Mouse (Mus musculus): ENCODE measurements around the gene Ascl5. TPM values are rescaled to one million over a fixed set of nuclear protein-coding genes. Genes with fewer than 3 reads are reported as not detected.

Gene Ascl5
- polyA plus RNA-seq, 1 experiment = not detected

DNA sequence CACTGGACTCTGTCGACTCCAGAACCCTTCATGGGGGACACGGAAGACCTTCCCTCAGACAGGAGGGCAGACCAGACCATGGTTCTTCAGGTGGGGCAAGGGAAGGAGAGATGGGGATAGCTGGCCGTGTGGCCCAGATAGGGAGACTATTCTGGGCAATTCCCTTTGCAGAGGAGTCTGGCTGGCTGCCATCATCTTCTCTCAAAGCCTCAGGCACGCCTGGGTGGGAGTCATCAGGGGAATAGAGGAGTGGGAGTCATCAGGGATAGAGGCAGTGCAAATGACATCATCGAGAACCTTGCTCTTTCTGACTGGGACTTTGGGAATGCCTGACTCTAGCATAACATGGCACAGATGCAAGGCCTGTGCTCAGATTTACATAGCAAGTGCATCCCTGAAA is 13.4 kb downstream of the Ascl5 start:
- Histone ChIP-seq H3K36me3 (ENCODE audit: control insufficient read depth, insufficient read depth, low read length) (no peaks in the 10 kb centered on the region), H3K4me3 (ENCODE audit: insufficient read depth, low read depth, low read length) (no peak overlapping the region), H3K27ac (ENCODE audit: insufficient read depth, low read depth, low read length) (no peak overlapping the region), H3K4me1 (ENCODE audit: control insufficient read depth, insufficient read depth, low read length) (no peaks in the 10 kb centered on the region), H3K27me3 (replicated peaks; ENCODE audit: control insufficient read depth, insufficient read depth, low read length) (no peaks in the 10 kb centered on the region)
- no peak for DNase-seq
- no peak for TF ChIP-seq CTCF (conservative IDR thresholded peaks at IDR 0.05; ENCODE audit: insufficient read depth, insufficient read length, low read depth, low read length)
- no peak for TF ChIP-seq POLR2A (IDR thresholded peaks at IDR 0.05; ENCODE audit: low read depth, low read length)
- WGBS = 63% methylated on average over 5 of the region's 5 CpGs

DNA sequence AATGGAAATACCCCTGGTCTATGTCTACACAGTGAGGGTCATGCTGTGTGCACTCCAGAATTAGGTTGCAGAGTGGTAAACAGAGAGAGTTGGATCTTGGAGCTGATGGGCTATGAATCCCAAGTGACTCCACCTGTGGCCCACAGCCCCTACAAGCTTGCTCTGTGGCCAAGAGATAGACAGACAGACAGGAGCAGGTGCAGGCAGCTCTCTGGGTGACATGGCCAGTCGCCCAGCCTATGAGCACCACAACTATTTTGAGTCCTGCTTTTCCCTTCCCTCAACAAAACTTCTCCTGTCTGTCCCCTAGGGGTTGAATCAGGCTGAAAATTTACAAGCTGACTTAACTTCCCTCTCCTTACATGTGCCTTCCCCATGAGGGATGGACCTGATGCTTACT is 16.0 kb downstream of the Ascl5 start:
- Histone ChIP-seq H3K4me3 (ENCODE audit: insufficient read depth, low read depth, low read length) (no peak overlapping the region), H3K27ac (ENCODE audit: insufficient read depth, low read depth, low read length) (no peak overlapping the region), H3K4me1 (ENCODE audit: control insufficient read depth, insufficient read depth, low read length) (no peaks in the 10 kb centered on the region), H3K27me3 (replicated peaks; ENCODE audit: control insufficient read depth, insufficient read depth, low read length) (no peaks in the 10 kb centered on the region), H3K36me3 (ENCODE audit: control insufficient read depth, insufficient read depth, low read length) (no peaks in the 10 kb centered on the region)
- TF ChIP-seq CTCF (conservative IDR thresholded peaks at IDR 0.05; ENCODE audit: insufficient read depth, insufficient read length, low read depth, low read length) (no peak), POLR2A (IDR thresholded peaks at IDR 0.05; ENCODE audit: low read depth, low read length) (no peak)
- DNase-seq = no peak
- WGBS = 63% methylated on average over 1 of the region's 1 CpGs

DNA sequence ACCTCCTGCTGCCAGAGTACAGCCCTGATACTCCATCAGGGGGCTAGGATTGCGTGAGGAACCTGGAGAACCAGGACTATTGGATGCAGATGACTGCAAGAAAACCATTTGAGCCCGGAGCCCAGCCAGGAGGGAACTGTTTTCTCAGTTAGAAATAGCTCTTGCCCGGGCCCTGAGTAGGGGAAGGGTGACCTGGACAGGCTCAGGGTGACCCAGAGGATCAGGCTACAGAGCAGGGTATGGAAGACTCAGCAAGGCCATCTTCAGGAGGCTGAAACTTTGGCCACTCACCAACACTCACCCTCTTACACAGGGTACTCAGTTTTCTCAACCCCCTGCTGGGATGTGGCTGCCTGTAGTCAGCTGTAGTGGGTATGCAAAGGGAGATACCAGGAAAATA is 17.0 kb downstream of the Ascl5 start:
- no peak overlapping the region for H3K27ac ChIP-seq (ENCODE audit: insufficient read depth, low read depth, low read length)
- H3K4me3 ChIP-seq (ENCODE audit: insufficient read depth, low read depth, low read length) = no peak overlapping the region
- no peaks in the 10 kb centered on the region for H3K36me3 ChIP-seq (ENCODE audit: control insufficient read depth, insufficient read depth, low read length)
- H3K27me3 ChIP-seq (replicated peaks; ENCODE audit: control insufficient read depth, insufficient read depth, low read length) = no peaks in the 10 kb centered on the region
- WGBS = 59% methylated on average over 3 of the region's 3 CpGs
- no peak for TF ChIP-seq POLR2A (IDR thresholded peaks at IDR 0.05; ENCODE audit: low read depth, low read length)
- H3K4me1 ChIP-seq (ENCODE audit: control insufficient read depth, insufficient read depth, low read length) = no peaks in the 10 kb centered on the region
- no peak for DNase-seq

GRCm38 (mm10) chr1:136076086-136076485 is 25.5 kb downstream of the Ascl5 start:
- Histone ChIP-seq H3K4me3 (ENCODE audit: insufficient read depth, low read depth, low read length) (no peak overlapping the region), H3K4me1 (ENCODE audit: control insufficient read depth, insufficient read depth, low read length) (no peaks in the 10 kb centered on the region), H3K27me3 (replicated peaks; ENCODE audit: control insufficient read depth, insufficient read depth, low read length) (no peaks in the 10 kb centered on the region), H3K36me3 (ENCODE audit: control insufficient read depth, insufficient read depth, low read length) (no peaks in the 10 kb centered on the region), H3K27ac (ENCODE audit: insufficient read depth, low read depth, low read length) (no peak overlapping the region)
- peak; percentile 91 for TF ChIP-seq CTCF (conservative IDR thresholded peaks at IDR 0.05; ENCODE audit: insufficient read depth, insufficient read length, low read depth, low read length)
- TF ChIP-seq POLR2A (IDR thresholded peaks at IDR 0.05; ENCODE audit: low read depth, low read length) = no peak
- peak; percentile 62 for DNase-seq
- 6% methylated on average over 3 of the region's 3 CpGs for WGBS

- WGBS = 65% methylated on average over 4 of the region's 4 CpGs
- no peak for TF ChIP-seq CTCF (conservative IDR thresholded peaks at IDR 0.05; ENCODE audit: insufficient read depth, insufficient read length, low read depth, low read length)
- no peak for TF ChIP-seq POLR2A (IDR thresholded peaks at IDR 0.05; ENCODE audit: low read depth, low read length)
- H3K36me3 ChIP-seq (ENCODE audit: control insufficient read depth, insufficient read depth, low read length) = no peaks in the 10 kb centered on the region
- H3K4me1 ChIP-seq (ENCODE audit: control insufficient read depth, insufficient read depth, low read length) = no peaks in the 10 kb centered on the region
- no peaks in the 10 kb centered on the region for H3K27me3 ChIP-seq (replicated peaks; ENCODE audit: control insufficient read depth, insufficient read depth, low read length)
- H3K27ac ChIP-seq (ENCODE audit: insufficient read depth, low read depth, low read length) = no peak overlapping the region
- no peak for DNase-seq
- H3K4me3 ChIP-seq (ENCODE audit: insufficient read depth, low read depth, low read length) = no peak overlapping the region
Observed at GRCm38 (mm10) chr1:136077656-136078055, 27.1 kb downstream of the Ascl5 start.

GRCm38 (mm10) chr1:136081161-136081560 is 30.6 kb downstream of the Ascl5 start:
- 97% methylated on average over 1 of the region's 1 CpGs for WGBS

GRCm38 (mm10) chr1:136085988-136086685 is 35.5 kb downstream of the Ascl5 start:
- 82% methylated on average over 3 of the region's 3 CpGs for WGBS
- Histone ChIP-seq H3K36me3 (ENCODE audit: control insufficient read depth, insufficient read depth, low read length) (no peaks in the 10 kb centered on the region), H3K27ac (ENCODE audit: insufficient read depth, low read depth, low read length) (no peak overlapping the region), H3K4me1 (ENCODE audit: control insufficient read depth, insufficient read depth, low read length) (no peaks in the 10 kb centered on the region), H3K27me3 (replicated peaks; ENCODE audit: control insufficient read depth, insufficient read depth, low read length) (no peaks in the 10 kb centered on the region), H3K4me3 (ENCODE audit: insufficient read depth, low read depth, low read length) (no peak overlapping the region)
- TF ChIP-seq CTCF (conservative IDR thresholded peaks at IDR 0.05; ENCODE audit: insufficient read depth, insufficient read length, low read depth, low read length) (no peak), POLR2A (IDR thresholded peaks at IDR 0.05; ENCODE audit: low read depth, low read length) (no peak)
- no peak for DNase-seq

More at GRCm38 (mm10) chr1:136081161-136081560, 30.6 kb downstream of the Ascl5 start:
- Histone ChIP-seq H3K27ac (ENCODE audit: insufficient read depth, low read depth, low read length) (no peak overlapping the region), H3K4me1 (ENCODE audit: control insufficient read depth, insufficient read depth, low read length) (no peaks in the 10 kb centered on the region), H3K4me3 (ENCODE audit: insufficient read depth, low read depth, low read length) (no peak overlapping the region), H3K36me3 (ENCODE audit: control insufficient read depth, insufficient read depth, low read length) (no peaks in the 10 kb centered on the region), H3K27me3 (replicated peaks; ENCODE audit: control insufficient read depth, insufficient read depth, low read length) (no peaks in the 10 kb centered on the region)
- TF ChIP-seq CTCF (conservative IDR thresholded peaks at IDR 0.05; ENCODE audit: insufficient read depth, insufficient read length, low read depth, low read length) (no peak), POLR2A (IDR thresholded peaks at IDR 0.05; ENCODE audit: low read depth, low read length) (no peak)
- no peak for DNase-seq
